Mouse (Mus musculus) stomach, embryonic 14.5 days (tissue): Measurements from ENCODE around the gene Ltc4s. TPM values are rescaled to one million over a fixed set of nuclear protein-coding genes. Genes with fewer than 3 reads are reported as not detected.

Source experiments
- ATAC-seq: fragments of 200-750 bp; cut with Nextera tagmentation; 2 replicates; pipeline ENCODE4 v1.8.0; 2017; ENCODE audit warnings: low read depth, moderate TSS enrichment; ENCODE audit not compliant: insufficient number of reproducible peaks, insufficient read depth, low FRiP score
- H3K27ac ChIP-seq: fragments of 300-500 bp; sonication (generic); 2 replicates; pipeline ENCODE4 v1.5.1; 2014; ENCODE audit warnings: mild to moderate bottlenecking, low read length, moderate library complexity, mixed read lengths
- H3K27me3 ChIP-seq: fragments of 300-500 bp; sonication (generic); 2 replicates; pipeline ENCODE4 v1.6.1; 2014; ENCODE audit warnings: low read length, control low read depth, mixed read lengths; ENCODE audit not compliant: control insufficient read depth, insufficient read depth
- H3K36me3 ChIP-seq: fragments of 300-500 bp; sonication (generic); 2 replicates; pipeline ENCODE4 v1.6.1; 2014; ENCODE audit warnings: mild to moderate bottlenecking, control low read depth, low read length, moderate library complexity, mixed read lengths; ENCODE audit not compliant: control insufficient read depth, insufficient read depth
- H3K4me1 ChIP-seq: fragments of 300-500 bp; sonication (generic); 2 replicates; pipeline ENCODE4 v1.6.1; 2014; ENCODE audit warnings: low read length, control low read depth, mixed read lengths; ENCODE audit not compliant: control insufficient read depth, insufficient read depth
- H3K4me2 ChIP-seq: fragments of 300-500 bp; sonication (generic); replicated peaks from 2 replicates; pipeline ENCODE4 v1.6.1; 2014; ENCODE audit warnings: low read depth, low read length, control low read depth
- H3K4me3 ChIP-seq: fragments of 300-500 bp; sonication (generic); 2 replicates; pipeline ENCODE4 v1.5.1; 2014; ENCODE audit warnings: low read depth, low read length, control low read depth
- H3K9ac ChIP-seq: fragments of 300-500 bp; sonication (generic); replicated peaks from 2 replicates; pipeline ENCODE4 v1.6.1; 2014; ENCODE audit warnings: low read depth, mild to moderate bottlenecking, control low read depth, low read length, moderate library complexity, mixed read lengths
- H3K9me3 ChIP-seq: fragments of 300-500 bp; sonication (generic); 2 replicates; pipeline ENCODE4 v1.6.1; 2016; ENCODE audit warnings: low read depth, low read length, control low read depth; ENCODE audit not compliant: control insufficient read depth
- WGBS: fragments of 180-500 bp; shearing (Covaris S2); extraction: QIAGEN DNeasy Blood & Tissue Kit; methylation state at CpG from one replicate; pipeline ENCODE4 v1.1.7; 2014; 5-methylcytosine and 5-hydroxymethylcytosine counted together
- polyA plus RNA-seq: library from polyadenylated mRNA; unstranded; fragments of >200 nt; fragmentation: Nextera tagmentation; extraction: Ambion mirVana; gene quantifications from 2 replicates; pipeline ENCODE4 v1.2.1, GENCODE M21; 2014

Ltc4s gene
- 3.9 and 4.6 TPM in 2 replicates for polyA plus RNA-seq

DNA sequence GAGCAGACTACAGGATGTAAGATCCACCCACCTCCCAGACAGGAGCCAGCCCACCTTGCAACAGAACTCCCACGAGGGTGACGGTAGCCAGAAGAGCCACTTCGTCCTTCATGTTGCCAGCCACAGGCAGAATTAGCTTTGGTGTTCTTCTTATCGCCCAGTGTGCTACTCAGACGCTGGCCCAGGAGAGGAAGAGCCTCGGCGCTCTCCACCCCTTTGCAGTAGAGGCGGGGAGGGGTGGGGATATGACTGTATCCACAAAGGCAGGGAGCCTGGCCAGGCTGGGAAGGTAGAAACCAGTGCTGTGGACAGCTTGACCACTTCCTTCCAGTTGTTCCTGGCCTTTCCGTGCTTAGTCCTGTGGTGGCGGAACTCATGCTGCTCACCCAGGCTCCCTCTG lies at the start of gene Ltc4s:
Ltc4s (minus strand) TSS at position 293 of the 400 bp plus-strand sequence.
- H3K27me3 ChIP-seq = peaks cover 6% of the 10 kb centered on the region; the same call in 1 of the 2 replicates
- 49% methylated on average over 10 of the region's 10 CpGs for WGBS
- peak within 1 kb of the TSS; percentile 87 for H3K4me2 ChIP-seq
- H3K9me3 ChIP-seq = no peaks in the 10 kb centered on the region
- 0 out of 2 replicates have a peak, but pooled peaks cover 8% of the 10 kb centered on the region for H3K4me1 ChIP-seq
- H3K9ac ChIP-seq = peak within 1 kb of the TSS; percentile 45; the same call in 1 of the 2 replicates
- H3K4me3 ChIP-seq = peak within 1 kb of the TSS; percentile 49
- peaks cover 16% of the 10 kb centered on the region for H3K36me3 ChIP-seq
- no peak for ATAC-seq
- no peak within 1 kb of the TSS for H3K27ac ChIP-seq

GRCm38 (mm10) chr11:50286428-50286827 lies 48.0 kb upstream of the Ltc4s start:
- Histone ChIP-seq H3K4me2 (no peak overlapping the region), H3K27ac (no peak overlapping the region), H3K9me3 (no peaks in the 10 kb centered on the region), H3K36me3 (peaks cover 9% of the 10 kb centered on the region), H3K4me1 (peaks cover 7% of the 10 kb centered on the region; the same call in 1 of the 2 replicates), H3K9ac (no peak overlapping the region), H3K27me3 (no peaks in the 10 kb centered on the region), H3K4me3 (no peak overlapping the region)
- no peak for ATAC-seq
- WGBS = 82% methylated on average over 1 of the region's 1 CpGs

GRCm38 (mm10) chr11:50285696-50286095 lies 47.3 kb upstream of the Ltc4s start:
- WGBS = 91% methylated on average over 7 of the region's 7 CpGs
- Histone ChIP-seq H3K27ac (no peak overlapping the region), H3K9me3 (no peaks in the 10 kb centered on the region), H3K27me3 (no peaks in the 10 kb centered on the region), H3K4me3 (no peak overlapping the region), H3K4me1 (peaks cover 7% of the 10 kb centered on the region; the same call in 1 of the 2 replicates), H3K36me3 (peaks cover 12% of the 10 kb centered on the region), H3K9ac (no peak overlapping the region), H3K4me2 (no peak overlapping the region)
- ATAC-seq = no peak

DNA sequence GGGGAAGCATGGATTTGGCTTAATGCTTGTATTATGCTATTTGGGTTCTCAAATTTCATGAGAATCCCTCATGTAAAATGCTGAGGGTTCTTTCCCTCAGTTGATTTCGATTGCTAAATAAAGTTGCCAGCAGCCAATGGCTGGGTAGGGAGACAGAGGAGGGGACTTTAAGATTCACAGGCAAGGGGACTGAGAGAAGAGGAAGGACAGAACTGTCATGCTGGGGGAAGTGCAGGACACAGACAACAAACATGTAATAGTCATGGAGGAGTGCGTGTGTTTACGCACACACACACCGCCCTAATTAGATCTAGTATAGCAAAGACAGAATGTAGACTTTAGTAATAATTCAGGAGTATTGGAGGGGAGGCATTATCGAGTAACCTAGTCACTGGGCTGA lies 46.8 kb upstream of the Ltc4s start:
- no peak overlapping the region for H3K4me2 ChIP-seq
- peaks cover 5% of the 10 kb centered on the region; the same call in 1 of the 2 replicates for H3K4me1 ChIP-seq
- H3K9me3 ChIP-seq = no peaks in the 10 kb centered on the region
- no peaks in the 10 kb centered on the region for H3K27me3 ChIP-seq
- no peak overlapping the region for H3K27ac ChIP-seq
- no peak overlapping the region for H3K4me3 ChIP-seq
- no peak overlapping the region for H3K9ac ChIP-seq
- WGBS = 93% methylated on average over 5 of the region's 5 CpGs
- H3K36me3 ChIP-seq = peaks cover 14% of the 10 kb centered on the region
- no peak for ATAC-seq

DNA sequence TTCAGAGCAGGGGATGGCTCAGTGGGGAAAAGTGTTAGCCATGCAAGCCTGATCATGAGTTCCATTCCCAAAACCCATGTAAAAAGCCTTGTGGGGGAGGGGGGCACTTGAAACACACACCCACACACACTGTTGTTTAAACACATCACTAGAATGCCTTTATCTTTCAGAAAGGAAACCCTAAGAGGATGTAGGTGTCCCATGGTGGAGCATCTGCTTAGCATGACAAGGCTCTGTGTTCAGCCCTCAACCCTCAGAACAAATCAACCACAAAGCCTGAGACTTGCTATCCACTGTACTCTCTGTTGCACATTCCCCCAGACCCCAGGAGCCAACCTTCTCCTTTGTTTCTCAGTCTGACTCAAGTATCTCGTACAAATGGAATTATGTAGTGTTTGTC lies 41.6 kb upstream of the Ltc4s start:
- no peaks in the 10 kb centered on the region for H3K9me3 ChIP-seq
- H3K27ac ChIP-seq = no peak overlapping the region
- no peak for ATAC-seq
- H3K4me2 ChIP-seq = no peak overlapping the region
- H3K36me3 ChIP-seq = peaks cover 4% of the 10 kb centered on the region
- no peaks in the 10 kb centered on the region for H3K27me3 ChIP-seq
- 74% methylated on average over 1 of the region's 1 CpGs for WGBS
- H3K9ac ChIP-seq = no peak overlapping the region
- H3K4me3 ChIP-seq = no peak overlapping the region
- H3K4me1 ChIP-seq = peaks cover 8% of the 10 kb centered on the region; the same call in 1 of the 2 replicates

DNA sequence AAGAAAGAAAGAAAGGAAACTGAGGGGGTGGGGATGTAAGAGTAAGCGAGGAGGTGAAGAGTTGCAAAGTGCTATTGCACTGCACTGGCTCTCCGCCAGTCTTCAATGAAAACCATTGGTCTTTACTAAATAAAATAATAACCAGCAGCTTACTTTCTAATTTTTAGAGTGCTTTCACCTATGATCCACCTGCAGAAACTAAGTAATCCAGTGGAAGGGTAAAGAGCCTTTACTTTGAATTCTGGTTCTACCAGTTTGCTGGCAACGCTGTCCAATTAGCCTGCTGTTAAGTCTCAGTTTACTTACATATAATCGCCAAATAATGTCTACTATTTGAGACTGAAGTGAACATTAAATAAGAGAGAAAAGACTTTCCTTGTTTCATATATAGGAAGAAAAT lies 40.6 kb upstream of the Ltc4s start:
- H3K4me2 ChIP-seq = no peak overlapping the region
- WGBS = 71% methylated on average over 4 of the region's 4 CpGs
- no peaks in the 10 kb centered on the region for H3K9me3 ChIP-seq
- H3K9ac ChIP-seq = no peak overlapping the region
- no peak overlapping the region for H3K4me3 ChIP-seq
- H3K27me3 ChIP-seq = no peaks in the 10 kb centered on the region
- H3K36me3 ChIP-seq = peaks cover 4% of the 10 kb centered on the region
- H3K27ac ChIP-seq = no peak overlapping the region
- no peak for ATAC-seq
- H3K4me1 ChIP-seq = peaks cover 9% of the 10 kb centered on the region; the same call in 1 of the 2 replicates

DNA sequence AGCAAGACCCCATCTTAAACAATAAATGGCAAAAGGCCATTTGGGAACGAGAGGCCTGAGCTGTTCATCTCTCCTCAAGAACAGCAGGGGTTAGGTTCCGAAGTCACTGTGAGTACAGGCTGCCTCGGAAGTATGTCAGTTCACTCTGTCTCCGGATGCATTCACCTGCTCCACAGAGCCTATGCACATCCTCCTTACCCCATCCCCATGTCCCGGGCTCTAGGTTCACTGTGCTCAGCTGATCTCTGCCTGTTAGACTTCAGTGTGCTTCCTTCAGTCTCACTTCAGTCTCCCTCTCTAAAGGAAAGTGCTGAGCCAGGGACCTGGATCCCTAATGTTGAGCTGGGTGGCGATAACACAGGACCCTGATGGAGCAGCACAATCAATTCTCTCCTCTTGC lies 39.3 kb upstream of the Ltc4s start:
- no peak for ATAC-seq
- Histone ChIP-seq H3K27me3 (no peaks in the 10 kb centered on the region), H3K9me3 (no peaks in the 10 kb centered on the region), H3K27ac (no peak overlapping the region; the same call in 1 of the 2 replicates), H3K4me2 (no peak overlapping the region), H3K9ac (no peak overlapping the region), H3K4me1 (peaks cover 9% of the 10 kb centered on the region; the same call in 1 of the 2 replicates), H3K4me3 (no peak overlapping the region), H3K36me3 (peaks cover 4% of the 10 kb centered on the region)
- 93% methylated on average over 6 of the region's 6 CpGs for WGBS

DNA sequence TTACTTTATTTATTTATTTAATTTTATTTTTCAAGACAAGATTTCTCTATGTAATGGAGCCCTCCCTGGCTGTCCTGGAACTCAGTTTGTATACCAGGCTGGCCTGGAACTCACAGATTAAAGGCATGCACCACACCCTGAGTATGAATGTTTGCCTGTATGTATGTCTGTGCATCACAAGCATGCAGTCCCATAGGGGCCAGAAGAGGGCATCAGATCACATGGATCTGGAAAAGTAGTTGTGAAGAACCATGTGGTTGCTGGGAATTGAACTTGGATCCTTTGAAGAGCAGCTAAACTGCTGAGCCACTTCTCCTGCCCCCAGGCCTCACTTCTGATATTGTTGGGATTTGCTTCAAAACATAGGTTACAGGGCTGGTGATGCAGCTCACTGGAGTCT lies 38.6 kb upstream of the Ltc4s start:
- Histone ChIP-seq H3K36me3 (peaks cover 4% of the 10 kb centered on the region), H3K27ac (no peak overlapping the region), H3K4me2 (no peak overlapping the region), H3K4me3 (no peak overlapping the region), H3K9ac (no peak overlapping the region), H3K9me3 (no peaks in the 10 kb centered on the region), H3K27me3 (no peaks in the 10 kb centered on the region), H3K4me1 (peaks cover 9% of the 10 kb centered on the region; the same call in 1 of the 2 replicates)
- ATAC-seq = no peak

DNA sequence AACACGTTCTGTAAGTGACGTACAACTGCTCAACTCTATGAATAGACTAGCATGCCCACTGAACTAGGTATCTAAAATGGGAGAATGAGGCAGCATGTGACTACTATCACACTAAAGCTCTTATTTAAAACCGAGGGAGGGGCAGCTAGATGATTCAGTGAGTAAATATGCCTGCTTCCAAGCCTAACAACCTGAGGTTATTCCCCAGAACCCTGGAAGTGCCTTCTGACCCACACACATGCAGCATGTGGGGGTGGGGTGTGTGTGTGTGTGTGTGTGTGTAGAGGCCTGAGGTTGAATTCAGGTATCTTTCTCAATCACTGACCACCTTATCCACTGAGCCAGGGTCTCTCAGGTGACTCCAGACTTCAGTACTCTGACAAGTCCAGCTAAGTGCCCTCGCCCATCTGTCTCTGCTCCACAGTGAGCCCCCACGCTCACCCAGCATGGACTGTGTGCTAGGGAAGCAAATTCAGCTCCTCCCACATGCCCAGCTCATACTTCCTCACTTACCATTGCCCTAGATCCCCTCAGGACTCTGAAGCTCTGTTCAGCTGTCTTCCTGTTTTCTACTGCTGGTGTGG lies 37.2 kb upstream of the Ltc4s start:
- peaks cover 9% of the 10 kb centered on the region; the same call in 1 of the 2 replicates for H3K4me1 ChIP-seq
- H3K36me3 ChIP-seq = peaks cover 1% of the 10 kb centered on the region
- no peak overlapping the region for H3K4me3 ChIP-seq
- H3K4me2 ChIP-seq = no peak overlapping the region
- no peak overlapping the region for H3K9ac ChIP-seq
- H3K27me3 ChIP-seq = no peaks in the 10 kb centered on the region
- H3K27ac ChIP-seq = peak overlapping the region; percentile 58; the same call in 1 of the 2 replicates
- H3K9me3 ChIP-seq = no peaks in the 10 kb centered on the region
- peak; percentile 74 for ATAC-seq
- WGBS = 59% methylated on average over 5 of the region's 5 CpGs
